Mouse (Mus musculus): ENCODE data around the gene Cdkn1b.

DNA sequence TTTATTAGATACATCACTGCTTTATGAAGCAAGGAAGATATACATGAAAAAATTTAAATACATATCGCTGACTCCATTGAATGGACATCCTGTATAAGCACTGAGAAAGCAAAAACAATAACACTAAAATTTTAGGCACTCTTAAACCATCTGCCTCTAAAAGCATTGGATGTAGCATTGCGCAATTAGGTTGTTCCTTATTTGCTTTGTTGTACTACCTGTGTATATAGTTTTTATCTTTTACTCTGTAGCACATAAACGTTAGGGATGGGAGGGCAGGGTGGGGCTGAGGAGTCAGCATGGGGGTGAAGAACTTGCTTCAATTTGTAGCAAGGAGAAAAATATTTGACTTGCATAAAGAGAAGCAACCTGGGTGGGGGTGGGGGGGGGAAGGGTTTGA, 4.1 kb downstream of the Cdkn1b start:
- no peak for TF ChIP-seq CTCF (IDR thresholded peaks at IDR 0.05; ENCODE audit: borderline replicate concordance, insufficient read depth, low read length)
- no peak for TF ChIP-seq POLR2A (IDR thresholded peaks at IDR 0.05; ENCODE audit: low read depth, low read length)
